10 mouse cellular contexts compared by ENCODE assay signal in the genomic region with DNA sequence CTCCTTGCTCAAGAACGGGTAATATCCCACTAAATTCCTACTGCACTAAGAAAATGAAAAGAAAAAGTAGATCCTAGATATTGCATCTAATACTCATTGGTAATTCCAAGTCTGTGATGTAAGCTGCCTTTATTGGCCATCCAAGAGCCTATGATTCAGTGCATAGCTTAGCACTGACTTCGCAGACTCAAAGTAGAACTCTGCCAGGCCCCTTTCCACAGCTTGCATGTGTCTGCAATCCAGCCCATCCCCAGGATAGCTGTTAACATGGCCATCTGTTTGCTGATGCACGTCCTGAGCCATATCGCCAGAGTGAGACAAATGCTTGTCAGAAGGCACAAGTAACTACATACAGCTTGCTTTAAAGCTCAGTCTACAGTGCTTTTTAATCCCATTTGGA.
DNase-seq lines count a peak whose midpoint lies in the region; ATAC-seq and TF ChIP-seq lines count a peak whose summit lies in the region.
"Had no signal": no experiment of that assay in that cellular context is flagged by ENCODE, and none has a peak within 500 bp of the region (broad histone marks: within the 10 kb centered on the region; RNA-seq: fewer than 3 reads in every experiment).

No protein-coding gene starts in this region.

- H3K27me3 ChIP-seq in embryonic facial prominence, embryonic 14.5 days (replicated peaks; ENCODE audit: control insufficient read depth, insufficient read depth, low read length) = no peaks in the 10 kb centered on the region
- H3K27me3 ChIP-seq in embryonic facial prominence, embryonic 10.5 days (replicated peaks; ENCODE audit: low read depth, poor library complexity, severe bottlenecking) = no peaks in the 10 kb centered on the region
- H3K27me3 ChIP-seq: embryonic facial prominence, embryonic 12.5 days; intestine, embryonic 15.5 days had no signal

- intact Hi-C loops in left cerebral cortex, adult 2 months (cut with DNase I) = no loop called here

- peak; percentile 72 for DNase-seq in embryonic facial prominence, embryonic 14.5 days (ENCODE audit: low spot score)
- no peak for DNase-seq in embryonic facial prominence, embryonic 10.5 days (ENCODE audit: low spot score)
- peak; percentile 43 to 64 for DNase-seq in urinary bladder, postnatal 4 days (ENCODE audit: low spot score in 2 of 2)
- DNase-seq in urinary bladder, postnatal 10 days (ENCODE audit: low spot score) = no peak
- peak; percentile 16 to 17 for DNase-seq in left cerebral cortex, adult 2 months (ENCODE audit: extremely low spot score in 1 of 2, low spot score in 2 of 2)
- peak; percentile 74 for DNase-seq in telencephalon, adult 2 months (ENCODE audit: low read depth, low spot score)
- DNase-seq in testis, postnatal 10 days (ENCODE audit: low spot score) = no peak
- DNase-seq in urinary bladder, postnatal 25 days (ENCODE audit: low spot score) = no peak

- no peak overlapping the region for H3K4me3 ChIP-seq in embryonic facial prominence, embryonic 14.5 days (ENCODE audit: low read depth, low read length)
- no peak overlapping the region for H3K4me3 ChIP-seq in embryonic facial prominence, embryonic 10.5 days
- no peak overlapping the region for H3K4me3 ChIP-seq in left cerebral cortex, adult 2 months
- H3K4me3 ChIP-seq: embryonic facial prominence, embryonic 12.5 days; intestine, embryonic 15.5 days had no signal

- no peaks in the 10 kb centered on the region for H3K9me3 ChIP-seq in embryonic facial prominence, embryonic 14.5 days (ENCODE audit: control insufficient read depth, low read length)
- no peaks in the 10 kb centered on the region for H3K9me3 ChIP-seq in embryonic facial prominence, embryonic 10.5 days
- H3K9me3 ChIP-seq: embryonic facial prominence, embryonic 12.5 days; intestine, embryonic 15.5 days had no signal

- H3K4me2 ChIP-seq in embryonic facial prominence, embryonic 14.5 days (ENCODE audit: low read depth, low read length) = no peak overlapping the region
- H3K4me2 ChIP-seq: embryonic facial prominence, embryonic 12.5 days; intestine, embryonic 15.5 days had no signal

- H3K4me1 ChIP-seq in embryonic facial prominence, embryonic 14.5 days (ENCODE audit: control insufficient read depth, insufficient read depth, low read length) = 0 out of 2 replicates have a peak, but pooled peaks cover 7% of the 10 kb centered on the region
- H3K4me1 ChIP-seq in embryonic facial prominence, embryonic 10.5 days = no peaks in the 10 kb centered on the region
- H3K4me1 ChIP-seq: embryonic facial prominence, embryonic 12.5 days; intestine, embryonic 15.5 days had no signal

- H3K27ac ChIP-seq in embryonic facial prominence, embryonic 14.5 days (replicated peaks; ENCODE audit: low read depth, low read length) = no peak overlapping the region
- H3K27ac ChIP-seq in embryonic facial prominence, embryonic 10.5 days (replicated peaks) = no peak overlapping the region
- no peak overlapping the region for H3K27ac ChIP-seq in left cerebral cortex, adult 2 months
- H3K27ac ChIP-seq: embryonic facial prominence, embryonic 12.5 days; intestine, embryonic 15.5 days had no signal

- no peak for TF ChIP-seq CTCF in left cerebral cortex, adult 2 months (IDR thresholded peaks at IDR 0.05)

- no peak overlapping the region for H3K9ac ChIP-seq in embryonic facial prominence, embryonic 14.5 days (ENCODE audit: low read depth, low read length)
- H3K9ac ChIP-seq: embryonic facial prominence, embryonic 12.5 days; intestine, embryonic 15.5 days had no signal

- WGBS in embryonic facial prominence, embryonic 14.5 days = 75% methylated on average over 4 of the region's 4 CpGs
- WGBS in embryonic facial prominence, embryonic 10.5 days = 86% methylated on average over 4 of the region's 4 CpGs

- peak; percentile 37; the same call in 1 of the 2 replicates for ATAC-seq in embryonic facial prominence, embryonic 14.5 days (ENCODE audit: low read depth)
- ATAC-seq: intestine, embryonic 15.5 days had no signal

- no peaks in the 10 kb centered on the region for H3K36me3 ChIP-seq in embryonic facial prominence, embryonic 14.5 days (ENCODE audit: control insufficient read depth, insufficient read depth, low read length)
- no peaks in the 10 kb centered on the region for H3K36me3 ChIP-seq in embryonic facial prominence, embryonic 10.5 days (replicated peaks)
- H3K36me3 ChIP-seq: embryonic facial prominence, embryonic 12.5 days; intestine, embryonic 15.5 days had no signal

Comparison
In these comparisons a context has a peak if more than half of its experiments do, and no peak if none do; other contexts are left out.
1. DNase-seq: peak in embryonic facial prominence, embryonic 14.5 days (single experiment), urinary bladder, postnatal 4 days (2 of 2), left cerebral cortex, adult 2 months (2 of 2) and telencephalon, adult 2 months (single experiment); none in embryonic facial prominence, embryonic 10.5 days (single experiment), urinary bladder, postnatal 10 days (single experiment), testis, postnatal 10 days (single experiment) and urinary bladder, postnatal 25 days (single experiment).